Mouse (Mus musculus) cerebellum, adult 9-11 months (tissue): ENCODE data around the gene Asz1.

Source experiments
- DNase-seq: peaks from one replicate; pipeline ENCODE4 v3.0.0; 2022

The Asz1 gene

GRCm38 (mm10) chr6:18108934-18109333, at the start of gene Asz1:
Asz1 (minus strand) TSS chr6:18109061.
- DNase-seq: no peak

GRCm38 (mm10) chr6:18153031-18153430, 44.2 kb upstream of the Asz1 start:
- DNase-seq: no peak

GRCm38 (mm10) chr6:18135246-18135645, 26.4 kb upstream of the Asz1 start:
- no peak for DNase-seq

GRCm38 (mm10) chr6:18128059-18128458, 19.2 kb upstream of the Asz1 start:
- DNase-seq: no peak

- no peak for DNase-seq
These were observed 18.5 kb upstream of the Asz1 start for GRCm38 (mm10) chr6:18127206-18127983.

- no peak for DNase-seq
These were observed 12.0 kb downstream of the Asz1 start for GRCm38 (mm10) chr6:18096861-18097260.

- DNase-seq: no peak
These were observed 19.8 kb downstream of the Asz1 start for GRCm38 (mm10) chr6:18089098-18089497.

GRCm38 (mm10) chr6:18087160-18087804, 21.6 kb downstream of the Asz1 start:
- no peak for DNase-seq

GRCm38 (mm10) chr6:18078615-18079014, 30.2 kb downstream of the Asz1 start:
- DNase-seq: no peak

- DNase-seq: no peak
These were observed 31.9 kb downstream of the Asz1 start for GRCm38 (mm10) chr6:18076986-18077385.

GRCm38 (mm10) chr6:18076577-18076976, 32.3 kb downstream of the Asz1 start:
- DNase-seq: no peak

- DNase-seq: no peak
These were observed 51.0 kb downstream of the Asz1 start for GRCm38 (mm10) chr6:18057899-18058298.

GRCm38 (mm10) chr6:18051702-18052101, 57.2 kb downstream of the Asz1 start:
- DNase-seq: no peak

GRCm38 (mm10) chr6:18044299-18044698, 64.6 kb downstream of the Asz1 start:
- DNase-seq: no peak

GRCm38 (mm10) chr6:18043172-18043571, 65.7 kb downstream of the Asz1 start:
- no peak for DNase-seq

GRCm38 (mm10) chr6:18032271-18032670, 76.6 kb downstream of the Asz1 start:
- DNase-seq: no peak

GRCm38 (mm10) chr6:18031509-18032010, 77.3 kb downstream of the Asz1 start:
- no peak for DNase-seq

- DNase-seq: no peak
These were observed 77.9 kb downstream of the Asz1 start for GRCm38 (mm10) chr6:18030868-18031508.

GRCm38 (mm10) chr6:18029746-18030656, 78.9 kb downstream of the Asz1 start, which contains the start of gene Wnt2:
Wnt2 (minus strand) TSS chr6:18030585.
- no peak for DNase-seq

- DNase-seq: no peak
These were observed 84.6 kb downstream of the Asz1 start for GRCm38 (mm10) chr6:18024133-18024794.

GRCm38 (mm10) chr6:18013346-18013745, 95.5 kb downstream of the Asz1 start:
- no peak for DNase-seq

GRCm38 (mm10) chr6:18007356-18007755, 101.5 kb downstream of the Asz1 start:
- DNase-seq: no peak
